Mouse (Mus musculus): Measurements from ENCODE around the gene B430306N03Rik.
"Not testable (repeated sequence)": the region's sequence is repeated elsewhere in the genome, so short reads cannot be mapped to it uniquely, and the experiment has no call there.

The B430306N03Rik gene

DNA sequence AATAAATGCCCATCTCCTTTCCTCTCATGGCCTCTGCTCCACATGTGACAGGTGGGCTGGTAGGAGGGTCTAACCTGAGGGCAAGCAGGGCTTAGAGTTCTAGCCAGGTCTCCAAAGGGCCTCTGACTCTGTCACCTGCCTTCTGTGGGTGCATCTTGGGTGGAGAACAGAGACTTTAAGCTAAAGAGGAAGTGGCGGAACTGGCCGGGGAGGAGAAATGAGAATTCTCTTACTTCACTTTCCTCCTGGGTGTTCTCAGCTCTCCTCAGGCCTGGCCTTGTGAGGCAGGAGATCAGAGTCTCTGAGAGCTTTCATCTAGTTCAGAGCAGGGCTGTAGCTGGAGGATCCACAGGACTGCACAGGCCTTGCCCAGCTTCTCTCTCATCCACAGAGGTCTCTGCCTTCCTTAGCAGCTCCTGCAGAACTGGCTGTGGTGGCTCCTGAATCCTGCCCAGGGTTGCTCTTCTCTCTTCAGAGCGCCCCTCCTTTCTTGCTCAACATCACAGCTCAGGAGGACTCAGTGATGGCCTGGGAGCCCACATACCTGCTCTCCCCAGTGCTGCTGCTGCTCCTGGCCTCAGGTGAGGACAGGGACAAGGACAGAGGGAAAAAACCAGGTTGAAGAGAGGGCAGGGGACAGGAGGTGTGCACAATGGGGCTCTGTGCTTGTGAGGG, at the start of gene B430306N03Rik:
Gene B430306N03Rik, plus strand, starts transcription at position 237 of the 675 bp plus-strand sequence.
- DNase-seq (ENCODE audit: low read depth in 2 of 2, low spot score in 2 of 2): not testable (repeated sequence)

DNA sequence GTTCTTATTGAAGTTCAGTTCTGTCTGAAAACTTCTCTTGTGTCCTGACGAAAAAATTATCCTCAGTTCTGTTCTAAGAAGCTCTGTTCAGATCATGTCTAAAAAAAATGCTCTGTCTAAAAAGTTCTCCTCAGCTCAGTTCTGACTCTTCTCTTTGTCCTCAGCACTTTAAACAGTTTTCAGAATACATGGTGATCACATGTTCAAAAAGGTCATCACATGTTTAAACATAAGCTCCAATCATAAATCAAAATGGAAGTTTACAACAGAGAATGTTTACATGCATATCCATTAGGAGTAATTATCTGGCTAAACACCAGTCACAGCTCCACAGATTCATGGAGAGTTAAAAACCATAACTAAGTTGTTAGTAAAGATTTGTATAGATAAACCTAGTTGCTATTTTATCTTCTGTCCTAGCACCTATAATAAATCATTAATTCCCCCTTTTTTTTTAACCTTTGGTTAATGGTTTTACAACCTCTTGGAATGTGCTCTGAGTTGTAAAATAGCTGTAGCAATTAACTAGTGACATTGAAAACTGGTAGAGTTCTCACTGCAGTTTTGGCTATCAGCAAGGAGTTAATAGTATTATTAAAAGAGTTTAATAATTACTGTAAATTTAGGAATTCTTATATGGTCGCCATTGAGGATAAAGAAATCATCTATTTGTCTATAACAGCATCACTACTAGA, 49.2 kb upstream of the B430306N03Rik start:
- DNase-seq (ENCODE audit: low read depth in 2 of 2, low spot score in 2 of 2): no peak

DNA sequence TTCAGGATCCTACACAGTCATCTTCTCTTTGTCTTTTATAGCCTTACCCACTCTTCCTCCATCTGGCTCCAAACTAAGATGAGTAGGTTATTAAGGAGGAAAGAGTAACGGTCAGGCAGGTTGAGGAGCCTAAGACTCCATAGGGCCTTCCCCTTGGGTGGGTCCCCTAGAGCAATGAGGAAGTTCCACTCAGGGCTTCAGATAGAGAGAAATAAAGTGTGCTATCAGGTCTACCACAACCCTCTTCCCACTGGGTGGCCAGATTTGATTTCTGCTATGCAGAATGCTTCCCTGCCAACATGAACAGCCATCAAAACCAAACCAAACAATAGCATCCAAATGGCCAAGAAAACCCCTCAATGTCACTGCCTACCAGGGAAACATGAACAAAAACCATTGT, 48.4 kb upstream of the B430306N03Rik start:
- DNase-seq (ENCODE audit: low read depth in 2 of 2, low spot score in 2 of 2): no peak

DNA sequence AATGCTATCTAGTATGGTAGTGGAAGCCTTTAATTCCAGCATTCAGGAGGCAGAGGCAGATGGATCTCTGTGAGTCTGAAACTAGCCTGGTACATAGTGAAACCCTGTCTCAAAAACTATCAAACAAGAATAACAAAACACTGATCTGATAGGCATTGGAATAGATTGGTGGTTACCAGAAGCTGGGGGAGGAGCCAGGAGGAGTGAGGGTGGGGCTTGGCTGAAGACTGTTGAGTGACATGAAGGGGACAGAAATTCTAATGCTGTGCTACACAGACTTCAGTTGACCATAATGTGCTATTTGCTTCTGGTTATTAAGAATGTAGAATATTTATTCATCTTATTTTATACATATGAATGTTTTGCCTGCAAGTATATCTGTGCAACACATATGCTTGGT, 47.7 kb upstream of the B430306N03Rik start:
- DNase-seq (ENCODE audit: low read depth in 2 of 2, low spot score in 2 of 2): no peak

GRCm38 (mm10) chr17:48269833-48270232, 46.1 kb upstream of the B430306N03Rik start:
- DNase-seq (ENCODE audit: low read depth in 2 of 2, low spot score in 2 of 2): no peak

GRCm38 (mm10) chr17:48272158-48272557, 43.8 kb upstream of the B430306N03Rik start:
- DNase-seq (ENCODE audit: low read depth in 2 of 2, low spot score in 2 of 2): no peak

- DNase-seq (ENCODE audit: low read depth in 2 of 2, low spot score in 2 of 2): no peak
Measured at GRCm38 (mm10) chr17:48272598-48272997, 43.3 kb upstream of the B430306N03Rik start.

GRCm38 (mm10) chr17:48274098-48274497, 41.8 kb upstream of the B430306N03Rik start:
- DNase-seq (ENCODE audit: low read depth in 2 of 2, low spot score in 2 of 2): no peak

GRCm38 (mm10) chr17:48274885-48275284, 41.1 kb upstream of the B430306N03Rik start:
- DNase-seq (ENCODE audit: low read depth in 2 of 2, low spot score in 2 of 2): peak; percentile 70 to 81

DNA sequence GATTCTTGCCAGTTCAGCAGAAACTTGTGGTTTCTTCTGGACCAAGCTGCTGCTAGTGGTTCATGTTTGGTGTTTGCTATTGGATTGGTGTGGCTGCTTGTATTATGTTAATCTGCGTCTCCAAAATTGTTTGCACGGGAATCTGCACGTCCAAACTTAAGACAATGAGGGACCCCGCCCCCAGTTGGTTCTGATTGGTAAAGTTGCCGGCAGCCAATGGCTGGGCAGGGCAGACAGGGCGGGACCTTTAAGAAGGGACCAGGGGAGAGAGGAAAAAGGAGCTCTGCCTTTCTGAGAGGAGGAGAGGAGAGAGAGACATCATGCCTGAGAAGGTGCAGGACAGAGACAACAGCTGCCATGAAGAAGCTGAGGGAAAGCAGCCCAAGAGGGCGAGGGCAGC, 40.2 kb upstream of the B430306N03Rik start:
- DNase-seq (ENCODE audit: low read depth in 2 of 2, low spot score in 2 of 2): no peak

DNA sequence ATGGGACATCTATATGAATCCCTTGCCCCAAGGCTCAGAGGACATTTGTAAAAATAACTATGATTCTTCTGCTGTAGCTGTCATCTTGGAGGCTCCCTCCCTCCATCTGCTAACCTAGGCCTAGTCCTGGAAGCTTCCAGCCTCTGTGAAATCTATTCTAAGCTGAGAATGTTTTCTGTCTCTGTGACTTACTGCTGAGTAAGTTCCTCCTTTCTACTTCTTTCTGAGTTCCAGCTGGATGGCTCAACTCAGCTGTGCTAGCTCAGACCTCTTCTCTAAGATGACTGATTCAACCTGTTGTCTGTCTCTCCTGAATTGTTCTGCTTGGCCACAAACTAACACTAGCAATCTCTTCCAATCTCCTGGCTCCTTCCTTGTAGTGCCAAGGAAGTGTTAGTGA, 37.6 kb upstream of the B430306N03Rik start:
- no peak for DNase-seq (ENCODE audit: low read depth in 2 of 2, low spot score in 2 of 2)

DNA sequence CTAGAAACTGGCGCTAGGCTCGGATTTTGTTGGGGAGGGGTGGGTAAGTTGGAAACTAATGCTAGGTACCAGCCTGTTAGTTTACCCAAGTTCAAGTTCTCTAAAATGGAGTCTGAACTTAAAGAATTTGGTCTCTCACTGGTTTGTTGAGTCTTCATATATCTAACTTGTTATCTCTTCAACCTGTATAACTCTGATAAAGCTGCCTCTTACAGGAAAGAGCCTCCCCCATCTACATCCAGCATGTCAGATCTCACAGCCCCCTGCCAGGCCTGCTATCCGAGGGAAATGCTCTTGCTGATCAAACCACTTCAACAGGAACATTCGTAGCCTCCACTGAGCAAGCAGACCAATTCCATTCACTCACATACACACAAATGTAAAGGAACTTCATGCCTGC, 36.9 kb upstream of the B430306N03Rik start:
- no peak for DNase-seq (ENCODE audit: low read depth in 2 of 2, low spot score in 2 of 2)

GRCm38 (mm10) chr17:48280943-48281738, 34.8 kb upstream of the B430306N03Rik start:
- DNase-seq (ENCODE audit: low read depth in 2 of 2, low spot score in 2 of 2): no peak

GRCm38 (mm10) chr17:48281739-48282085, 34.2 kb upstream of the B430306N03Rik start:
- DNase-seq (ENCODE audit: low read depth in 2 of 2, low spot score in 2 of 2): no peak

DNA sequence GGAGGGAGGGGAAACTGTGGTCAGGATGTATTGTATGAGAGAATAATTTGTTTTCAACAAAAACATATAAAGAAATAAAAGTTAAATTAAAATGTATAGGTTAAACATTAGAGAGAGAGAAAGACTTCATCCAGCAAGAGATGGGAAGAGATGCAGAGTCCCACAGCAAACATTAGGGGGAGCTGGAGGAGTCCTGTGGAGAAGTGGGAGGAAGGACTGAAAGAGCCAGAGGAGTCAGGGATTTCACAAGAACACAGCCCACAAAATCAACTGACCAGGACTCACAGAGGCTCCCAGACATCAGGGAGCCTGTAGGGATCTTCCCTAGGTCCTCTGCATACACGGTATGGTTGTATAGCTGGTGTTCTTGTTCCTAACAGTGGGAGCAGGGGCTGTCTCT, 29.2 kb upstream of the B430306N03Rik start:
- DNase-seq (ENCODE audit: low read depth in 2 of 2, low spot score in 2 of 2): no peak

DNA sequence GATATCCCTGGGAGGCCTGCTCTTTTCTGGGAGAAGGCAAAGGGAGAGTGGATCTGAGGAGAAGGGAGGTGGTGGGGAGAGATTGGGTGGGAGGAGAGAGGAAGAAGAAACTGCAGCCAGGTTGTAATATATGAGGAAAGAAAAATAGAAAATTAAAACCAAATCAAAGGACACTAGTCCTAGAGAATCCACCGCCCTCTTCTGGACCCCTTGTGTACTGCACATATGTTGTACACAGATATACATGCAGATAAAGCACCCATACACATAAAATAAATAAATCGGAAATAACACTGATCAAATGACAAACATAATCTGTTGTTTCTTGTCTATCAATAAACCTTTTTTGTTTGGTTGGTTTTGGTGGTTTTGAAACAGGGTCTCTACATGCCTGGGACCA, 28.7 kb upstream of the B430306N03Rik start:
- DNase-seq (ENCODE audit: low read depth in 2 of 2, low spot score in 2 of 2): no peak

GRCm38 (mm10) chr17:48293500-48294194, 22.3 kb upstream of the B430306N03Rik start:
- DNase-seq (ENCODE audit: low read depth in 2 of 2, low spot score in 2 of 2): no peak

GRCm38 (mm10) chr17:48299203-48299602, 16.7 kb upstream of the B430306N03Rik start, which contains the start of gene Treml2:
TSS of gene Treml2 (plus strand) at chr17:48299498.
- no peak for DNase-seq (ENCODE audit: low read depth in 2 of 2, low spot score in 2 of 2)

- peak in 1 of 2 experiments; percentile 18 for DNase-seq (ENCODE audit: low read depth in 2 of 2, low spot score in 2 of 2)
Measured at GRCm38 (mm10) chr17:48299756-48300155, 16.2 kb upstream of the B430306N03Rik start.

DNA sequence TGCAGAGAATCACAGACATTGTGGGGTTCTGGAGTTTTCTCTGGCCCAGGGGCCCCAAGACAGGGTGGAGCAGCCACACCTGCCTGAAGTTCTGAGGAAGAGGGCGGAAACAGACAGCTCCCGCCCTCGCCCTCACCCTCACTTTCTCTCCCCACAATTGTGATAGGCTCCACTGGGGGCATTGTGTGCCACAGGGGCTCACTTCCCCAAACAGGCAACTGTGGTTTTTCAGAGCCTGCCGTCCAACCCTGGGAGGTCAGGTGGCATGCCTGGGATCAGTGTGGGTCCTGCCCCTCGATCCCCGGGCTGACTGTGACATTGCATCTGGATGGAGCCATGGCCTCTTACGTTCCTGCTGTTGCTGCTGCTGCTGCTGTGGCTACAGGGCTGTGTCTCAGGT, 15.7 kb upstream of the B430306N03Rik start:
- peak; percentile 18 to 43 for DNase-seq (ENCODE audit: low read depth in 2 of 2, low spot score in 2 of 2)

DNA sequence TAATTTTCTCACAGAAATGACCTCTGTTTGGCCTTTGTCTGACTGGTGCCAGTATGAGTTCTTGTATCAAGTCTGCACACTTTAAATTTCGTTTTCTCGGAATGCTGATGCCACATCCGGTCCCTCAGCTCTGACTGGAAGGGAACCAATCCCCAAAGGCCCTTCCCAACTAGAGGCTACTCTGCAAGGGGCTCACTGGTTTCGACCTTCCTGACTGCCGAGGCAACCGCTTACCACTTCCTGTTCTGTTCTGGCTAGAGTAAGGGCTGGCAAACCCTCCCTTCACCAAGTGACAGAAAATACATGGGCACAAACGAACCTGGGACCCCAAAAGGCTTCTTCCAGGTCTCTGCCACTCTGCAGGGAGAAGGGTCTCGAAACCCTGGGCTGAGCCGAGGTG, 15.1 kb upstream of the B430306N03Rik start:
- peak; percentile 44 to 62 for DNase-seq (ENCODE audit: low read depth in 2 of 2, low spot score in 2 of 2)

Data from CD8-positive naive resting alpha-beta T cell, adult 2 months (primary cell).